Mouse (Mus musculus) neutrophil, adult 5-6 weeks (primary cell): ENCODE data around the gene Mob1a. TPM values are rescaled to one million over a fixed set of nuclear protein-coding genes. Genes with fewer than 3 reads are reported as not detected.
"Not testable (repeated sequence)": the region's sequence is repeated elsewhere in the genome, so short reads cannot be mapped to it uniquely, and the experiment has no call there.

Experiments
- ATAC-seq: fragments of 151-379, 151-347 bp; 2 replicates; pipeline ENCODE4 v1.8.0; 2017; ENCODE audit warnings: mild to moderate bottlenecking, moderate TSS enrichment; ENCODE audit not compliant: insufficient number of reproducible peaks, poor library complexity, low FRiP score, severe bottlenecking; ENCODE audit errors: extremely low read depth
- total RNA-seq: library from RNA; stranded (forward); fragments of 200-1000 nt; gene quantifications from 2 replicates; pipeline ENCODE4 v1.2.3, GENCODE M21; 2017

Mob1a gene
- total RNA-seq, 1 experiment from 2014 or later = 270 TPM

GRCm38 (mm10) chr6:83326761-83327160 lies 945 bp downstream of the Mob1a start:
- ATAC-seq = no peak

DNA sequence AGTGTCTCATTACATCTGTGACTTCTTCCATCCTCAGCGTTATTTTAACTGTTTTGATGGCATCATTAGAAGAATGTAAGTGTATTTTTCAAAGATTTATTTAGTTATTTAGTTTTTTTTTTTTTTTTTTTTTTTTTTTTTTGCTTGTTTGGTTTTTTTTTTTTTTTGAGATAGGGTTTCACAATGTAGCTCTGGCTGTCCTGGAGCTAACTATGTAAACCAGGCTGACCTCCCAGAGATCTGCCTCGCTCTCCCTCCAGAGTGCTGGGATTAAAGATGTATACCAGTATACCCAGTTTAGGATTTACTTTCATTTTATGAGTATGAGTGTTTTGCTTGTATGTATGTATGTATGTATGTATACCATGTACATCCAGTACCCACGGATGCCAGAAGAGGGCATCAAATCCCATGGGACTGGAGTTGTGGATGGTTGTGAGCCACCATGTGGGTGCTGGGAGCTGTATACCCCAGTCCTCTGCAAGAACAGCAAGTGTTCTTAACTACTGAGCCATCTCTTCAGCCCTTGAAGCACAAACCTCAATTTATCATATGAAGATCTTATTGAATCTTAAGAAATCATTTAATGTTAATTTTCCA lies 1.9 kb downstream of the Mob1a start:
- no peak for ATAC-seq

- no peak for ATAC-seq
These were observed 15.6 kb downstream of the Mob1a start for GRCm38 (mm10) chr6:83341387-83341786.

- no peak for ATAC-seq
These were observed 17.1 kb downstream of the Mob1a start for GRCm38 (mm10) chr6:83342957-83343356.

- ATAC-seq = not testable (repeated sequence)
These were observed 19.5 kb downstream of the Mob1a start for GRCm38 (mm10) chr6:83345285-83345684.

GRCm38 (mm10) chr6:83347916-83348315 lies 22.1 kb downstream of the Mob1a start:
- ATAC-seq = no peak

DNA sequence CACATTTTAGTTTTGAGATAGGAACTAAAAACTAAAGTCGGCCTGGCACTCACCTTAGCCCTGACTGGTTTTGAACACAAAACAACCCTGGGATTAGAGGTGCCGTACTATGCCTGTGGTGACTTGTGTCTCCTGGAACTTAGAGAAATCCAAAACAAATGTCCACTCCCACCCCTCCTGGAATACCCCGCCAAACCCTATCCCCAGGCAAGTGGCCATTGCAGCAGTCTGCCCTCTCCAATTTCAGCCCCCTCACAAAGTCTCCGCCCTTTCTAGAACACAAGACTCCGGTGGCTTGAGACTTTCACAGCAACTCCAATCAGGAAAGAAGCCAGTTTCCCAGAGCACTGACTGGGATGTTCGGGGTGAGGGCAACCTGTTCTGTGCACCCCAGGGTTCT lies 23.1 kb downstream of the Mob1a start, which contains the start of gene Bola3:
Gene Bola3 (plus strand): TSS at position 275 of the 400 bp plus-strand sequence.
- no peak for ATAC-seq

GRCm38 (mm10) chr6:83349274-83349958 lies 23.6 kb downstream of the Mob1a start:
- peak; percentile 93 for ATAC-seq

- no peak for ATAC-seq
These were observed 24.4 kb downstream of the Mob1a start for GRCm38 (mm10) chr6:83350172-83350571.

GRCm38 (mm10) chr6:83350851-83351405 lies 25.1 kb downstream of the Mob1a start:
- ATAC-seq = no peak

DNA sequence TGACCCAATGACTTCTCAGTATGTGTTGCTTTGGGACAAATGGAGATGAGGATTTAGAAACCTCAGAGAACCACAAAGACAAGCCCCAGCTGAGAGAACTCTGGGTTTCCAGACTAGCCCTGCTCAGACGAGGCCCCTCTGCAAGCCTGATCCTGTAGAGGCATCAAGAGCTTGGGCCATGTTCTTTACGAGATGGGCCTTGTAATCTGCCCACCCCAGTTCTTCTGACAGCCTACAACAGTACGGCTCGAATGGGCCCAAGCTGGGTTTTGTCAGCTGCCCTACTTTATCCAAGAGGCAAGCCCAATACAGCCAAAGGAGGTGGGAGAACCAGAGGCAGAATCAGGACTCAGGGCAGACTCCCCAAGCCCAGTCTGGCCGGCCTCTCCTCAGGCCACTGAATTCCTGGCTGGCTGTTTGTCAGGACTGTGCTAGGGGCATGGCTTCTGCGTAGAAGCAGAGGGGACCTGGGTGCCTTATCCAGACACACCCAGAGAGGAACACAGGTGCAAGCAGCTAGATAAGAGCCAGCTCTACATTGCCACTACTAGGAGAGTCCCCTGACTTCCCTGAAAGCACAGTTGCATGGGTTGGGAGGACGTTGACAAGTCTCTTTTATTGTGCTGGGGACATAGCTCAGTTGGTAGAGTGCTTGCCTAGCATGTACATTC lies 25.8 kb downstream of the Mob1a start:
- ATAC-seq = no peak

- no peak for ATAC-seq
These were observed 27.0 kb downstream of the Mob1a start for GRCm38 (mm10) chr6:83352666-83353410.

DNA sequence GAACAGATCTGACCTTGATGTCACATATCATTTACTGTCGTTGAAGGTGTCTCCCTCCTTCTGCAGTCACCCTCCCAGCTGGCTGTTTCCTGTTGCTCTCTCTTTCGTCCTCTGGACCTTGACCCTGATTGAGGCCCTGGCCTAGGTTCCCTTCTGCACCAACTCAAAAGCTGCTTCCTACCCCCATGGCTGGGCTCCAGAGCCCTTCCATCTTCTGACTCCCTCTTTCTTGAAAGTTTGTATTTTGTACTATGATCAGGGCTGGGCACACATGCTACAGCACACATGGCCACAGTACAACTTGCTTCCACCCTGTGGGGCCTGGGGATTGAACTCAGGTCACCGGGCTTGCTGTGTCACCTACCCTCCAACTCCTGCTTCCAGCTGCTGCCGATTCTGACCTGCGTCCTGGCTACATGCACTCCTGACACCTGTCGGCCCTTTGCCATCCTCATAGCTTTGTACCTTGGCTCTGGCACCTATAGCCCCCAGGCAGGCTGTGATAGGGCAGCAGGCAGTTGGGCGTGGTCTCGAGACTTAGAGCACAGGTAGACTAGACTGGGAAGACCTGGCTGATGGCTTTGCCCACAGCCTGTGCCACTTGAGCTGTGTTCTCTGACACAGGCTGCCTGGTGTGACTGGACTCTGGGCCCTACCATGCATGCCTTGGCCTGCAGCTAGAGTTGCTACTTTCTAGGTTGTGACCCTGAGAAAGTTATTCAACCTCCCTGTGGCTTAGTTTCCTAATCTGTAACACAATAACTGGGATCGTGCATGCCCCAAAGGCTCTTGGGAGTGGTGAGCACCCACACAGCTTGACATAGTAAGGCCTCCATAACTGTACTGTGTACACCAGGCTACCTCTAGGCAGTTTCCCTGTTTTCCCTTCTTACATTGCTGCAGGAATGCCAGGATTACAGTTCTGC lies 29.3 kb downstream of the Mob1a start:
- no peak for ATAC-seq

DNA sequence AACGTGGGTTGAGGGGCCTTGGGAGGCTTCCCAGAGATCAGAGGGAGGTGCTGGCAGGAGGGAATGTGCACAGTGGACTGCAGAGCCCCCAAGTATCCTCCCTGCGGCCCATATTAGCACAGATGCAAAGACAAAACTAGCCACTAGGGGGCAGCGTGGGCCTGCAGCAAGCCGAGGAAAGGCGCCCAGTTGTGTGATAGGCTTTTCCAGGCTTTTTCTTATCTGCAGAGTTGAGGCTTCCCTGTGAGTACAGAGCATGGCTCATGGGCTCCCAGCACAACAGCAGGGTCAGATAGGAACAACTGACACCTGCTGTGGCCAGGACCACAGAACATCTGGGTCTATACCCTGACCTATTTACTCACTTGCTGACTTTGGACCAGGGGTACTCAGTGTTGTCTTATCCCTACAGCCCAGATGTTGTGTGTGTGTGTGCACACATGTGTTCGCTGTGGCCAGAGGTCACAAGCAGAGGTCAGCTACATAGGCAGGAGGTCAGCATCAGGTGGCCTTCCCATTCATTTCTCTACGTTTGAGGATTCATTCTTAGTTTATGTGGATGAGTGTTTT lies 30.8 kb downstream of the Mob1a start:
- peak; percentile 59 for ATAC-seq

DNA sequence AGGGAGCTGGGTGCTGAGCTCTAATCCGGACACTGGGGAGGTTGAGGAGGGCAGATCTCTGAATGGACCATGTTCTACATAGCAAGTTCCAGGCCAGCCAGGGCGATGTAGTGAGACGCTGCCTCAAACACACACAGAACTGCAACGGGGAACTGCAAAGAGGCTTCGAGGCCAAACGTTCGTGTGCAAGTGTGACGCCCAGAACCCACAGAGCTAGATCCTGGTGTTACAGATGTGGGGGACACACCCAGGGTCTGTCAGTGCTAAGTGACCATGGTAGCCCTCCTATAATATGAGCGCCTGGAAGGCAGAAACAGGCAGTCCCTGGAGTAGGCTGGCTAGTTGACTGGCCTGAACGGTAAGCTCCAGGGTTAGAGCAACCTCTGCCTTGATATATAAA lies 31.6 kb downstream of the Mob1a start:
- no peak for ATAC-seq

GRCm38 (mm10) chr6:83361523-83362248 lies 35.9 kb downstream of the Mob1a start:
- ATAC-seq = no peak

- no peak for ATAC-seq
These were observed 37.3 kb downstream of the Mob1a start for GRCm38 (mm10) chr6:83363075-83363474.
